Mouse (Mus musculus) fat pad, adult 2 months (tissue): Measurements from ENCODE around the gene Slc39a11.

Experiments
- DNase-seq: peaks from one replicate; pipeline ENCODE4 v3.0.0-alpha.2; 2011; ENCODE audit warnings: low read depth, low spot score; ENCODE audit errors: extremely low read depth

The Slc39a11 gene

GRCm38 (mm10) chr11:113362617-113363016, 287.3 kb downstream of the Slc39a11 start:
- DNase-seq = no peak

GRCm38 (mm10) chr11:113360049-113360835, 289.6 kb downstream of the Slc39a11 start:
- no peak for DNase-seq

GRCm38 (mm10) chr11:113355932-113356331, 293.9 kb downstream of the Slc39a11 start:
- no peak for DNase-seq

- DNase-seq = no peak
Observed at GRCm38 (mm10) chr11:113352085-113352815, 297.6 kb downstream of the Slc39a11 start.

GRCm38 (mm10) chr11:113350583-113350982, 299.3 kb downstream of the Slc39a11 start:
- DNase-seq = no peak

- DNase-seq = no peak
Observed at GRCm38 (mm10) chr11:113346895-113347514, 302.9 kb downstream of the Slc39a11 start.

GRCm38 (mm10) chr11:113339770-113340169, 310.1 kb downstream of the Slc39a11 start:
- DNase-seq = no peak

GRCm38 (mm10) chr11:113338581-113338980, 311.3 kb downstream of the Slc39a11 start:
- DNase-seq = no peak

GRCm38 (mm10) chr11:113335706-113336105, 314.2 kb downstream of the Slc39a11 start:
- no peak for DNase-seq

- peak; percentile 26 for DNase-seq
Observed at GRCm38 (mm10) chr11:113334444-113334881, 315.4 kb downstream of the Slc39a11 start.

- DNase-seq = no peak
Observed at GRCm38 (mm10) chr11:113333535-113333934, 316.3 kb downstream of the Slc39a11 start.

- no peak for DNase-seq
Observed at GRCm38 (mm10) chr11:113330061-113330591, 319.8 kb downstream of the Slc39a11 start.

- DNase-seq = no peak
Observed at GRCm38 (mm10) chr11:113327499-113328062, 322.3 kb downstream of the Slc39a11 start.

- DNase-seq = no peak
Observed at GRCm38 (mm10) chr11:113326387-113327011, 323.4 kb downstream of the Slc39a11 start.

- DNase-seq = no peak
Observed at GRCm38 (mm10) chr11:113321601-113322000, 328.3 kb downstream of the Slc39a11 start.

GRCm38 (mm10) chr11:113309265-113309951, 340.5 kb downstream of the Slc39a11 start:
- no peak for DNase-seq

- no peak for DNase-seq
Observed at GRCm38 (mm10) chr11:113308256-113308941, 341.5 kb downstream of the Slc39a11 start.

GRCm38 (mm10) chr11:113303204-113303603, 346.7 kb downstream of the Slc39a11 start:
- DNase-seq = no peak

- no peak for DNase-seq
Observed at GRCm38 (mm10) chr11:113299492-113299891, 350.4 kb downstream of the Slc39a11 start.
